Mouse (Mus musculus) mesoderm, embryonic 11.5 days (tissue): ENCODE measurements at regions not wholly inside any gene's neighbourhood (a gene's known extent, or its start where the extent isn't known, plus 50 kb on each side); places are given as distances from the start of the nearest gene placed in this dataset.
A peak's percentile ranks its signal among the peaks of the same experiment; 100 is the strongest.

Experiments used
- DNase-seq: peaks from one replicate; pipeline ENCODE4 v3.0.0-alpha.2; 2012; ENCODE audit warnings: low read depth, low spot score

DNA sequence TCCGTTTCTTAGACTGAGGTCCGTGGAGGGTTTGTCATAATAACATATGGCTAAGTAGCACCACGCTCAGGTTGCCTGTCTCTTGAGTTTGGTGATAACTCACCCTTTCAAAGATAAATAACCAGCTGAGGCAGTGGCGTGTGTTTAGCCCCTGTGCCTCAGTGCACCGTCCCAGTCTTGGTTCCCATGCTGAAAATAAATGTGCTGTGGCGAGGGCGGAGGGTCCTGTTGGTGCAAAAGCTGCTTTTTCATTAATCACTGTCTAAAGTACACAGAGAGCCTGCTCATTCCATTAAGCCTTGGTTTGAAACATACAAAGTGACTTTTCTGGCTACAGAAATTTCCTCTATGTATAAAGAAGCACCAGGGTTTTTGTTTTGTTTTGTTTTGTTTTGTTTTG is 439.8 kb upstream of the Fam84a start:
- peak; percentile 11 for DNase-seq

DNA sequence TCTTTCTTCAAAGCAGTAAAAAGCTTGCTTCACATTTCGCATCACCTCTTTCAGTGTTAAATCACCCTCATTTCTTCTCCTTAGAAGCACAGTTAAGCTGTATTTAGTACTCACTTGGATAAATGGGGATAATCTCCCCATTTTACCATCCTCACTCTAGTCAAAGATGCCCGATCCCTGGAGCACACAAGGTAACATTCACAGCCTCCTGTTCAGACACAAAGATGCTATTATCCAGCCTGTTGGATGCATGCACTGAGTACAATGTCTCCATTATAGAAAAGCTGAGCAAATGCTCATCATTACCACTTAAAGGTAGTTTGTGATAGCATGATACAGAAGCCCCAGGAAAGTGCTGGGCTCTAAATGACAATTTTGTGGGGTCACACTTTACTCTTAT is 422.4 kb upstream of the Fam84a start:
- DNase-seq, result no peak

DNA sequence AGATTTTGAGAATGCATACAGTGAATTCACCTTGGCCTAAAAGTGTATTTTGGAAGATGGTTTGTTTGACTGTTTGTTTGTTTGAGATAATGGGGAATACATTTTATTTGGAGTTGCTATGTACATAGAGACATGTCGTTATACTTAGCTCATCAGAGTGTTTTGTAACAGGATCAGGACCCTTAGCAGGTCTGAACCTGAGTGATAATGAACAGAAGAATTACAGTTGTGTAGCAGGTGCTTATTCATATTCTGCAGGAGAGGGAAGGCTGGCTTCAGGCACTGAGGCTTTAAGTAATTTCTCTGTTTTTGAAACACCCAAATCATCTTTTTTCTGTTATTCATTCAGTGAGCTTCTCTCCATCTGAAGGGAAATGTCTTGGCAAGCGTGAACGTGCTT is 413.1 kb upstream of the Fam84a start:
- no peak for DNase-seq

DNA sequence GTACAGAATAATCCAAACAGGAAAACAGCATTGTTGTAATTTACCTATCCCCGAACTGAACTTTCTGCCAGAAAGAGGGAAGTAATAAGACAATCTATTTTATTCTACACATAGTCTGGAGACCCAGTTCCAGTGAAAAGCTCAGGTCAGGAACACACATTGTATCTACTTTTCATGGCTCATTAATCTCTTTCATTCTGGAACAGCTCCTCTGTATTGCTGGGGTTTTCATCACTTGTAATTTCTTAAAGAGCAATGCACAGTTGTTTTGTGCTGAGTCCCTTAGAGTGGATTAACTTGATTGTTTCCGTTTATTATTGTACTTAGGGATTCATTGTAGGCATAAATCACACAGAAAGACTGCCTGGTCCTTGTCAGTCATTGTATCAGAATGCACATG is 400.3 kb upstream of the Fam84a start:
- peak; percentile 4 for DNase-seq

DNA sequence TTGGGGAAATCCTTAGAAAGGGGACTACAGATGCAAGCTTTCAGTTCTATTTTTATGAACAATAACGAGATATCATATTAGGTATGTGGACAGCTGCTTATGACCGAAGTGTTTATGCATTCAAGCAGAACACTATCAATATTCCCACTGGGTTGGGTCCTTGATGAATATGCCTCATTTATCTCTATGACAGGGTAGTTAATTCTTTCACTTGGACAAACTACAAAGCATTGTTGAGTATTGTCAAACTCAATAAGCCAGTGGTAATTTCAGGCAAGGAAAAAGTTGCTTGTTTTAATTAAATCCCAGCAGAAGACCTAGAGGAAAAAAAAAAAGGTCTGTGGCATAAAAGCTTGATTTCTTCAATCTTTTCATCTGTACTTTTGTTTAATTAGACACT is 397.4 kb upstream of the Fam84a start:
- no peak for DNase-seq

DNA sequence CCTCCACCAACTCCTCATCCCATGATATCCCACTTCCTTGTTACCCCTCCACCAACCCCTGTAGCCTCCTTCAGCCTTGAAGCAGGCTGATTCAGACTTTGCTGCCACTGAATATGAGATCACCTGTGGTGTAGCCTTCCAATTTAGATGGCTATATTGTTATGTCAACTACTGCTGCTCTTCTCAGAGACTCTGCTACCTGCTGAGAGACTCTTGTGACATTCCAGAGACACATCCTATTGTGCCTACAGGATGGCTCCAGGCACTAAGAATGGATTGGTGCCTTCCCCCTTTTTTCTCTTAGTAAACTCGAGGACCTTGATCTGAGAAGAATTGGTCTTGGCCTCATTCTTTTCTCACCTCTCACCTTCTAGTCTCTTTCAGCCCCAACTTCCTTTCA is 369.9 kb upstream of the Fam84a start:
- no peak for DNase-seq

DNA sequence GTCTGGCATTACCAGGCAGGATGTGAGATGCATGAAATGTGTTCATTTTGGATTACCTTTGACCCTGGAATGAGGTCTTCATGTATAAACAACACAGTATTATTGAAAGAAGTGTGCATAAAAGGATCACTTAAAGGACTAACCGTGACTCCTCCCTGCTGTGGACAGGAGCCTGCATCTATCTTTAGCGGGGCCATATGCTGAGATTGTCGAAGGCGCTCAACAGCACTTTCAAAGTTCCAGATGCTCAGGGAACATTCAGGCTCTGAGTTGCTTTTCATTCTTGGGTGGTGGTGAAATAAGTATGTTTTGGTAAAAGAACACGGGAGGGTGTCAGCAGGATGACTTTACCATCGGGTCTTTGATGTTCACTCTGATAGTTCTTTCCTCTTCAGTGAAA is 363.7 kb upstream of the Fam84a start:
- DNase-seq, result peak; percentile 0
